In the genomic region with DNA sequence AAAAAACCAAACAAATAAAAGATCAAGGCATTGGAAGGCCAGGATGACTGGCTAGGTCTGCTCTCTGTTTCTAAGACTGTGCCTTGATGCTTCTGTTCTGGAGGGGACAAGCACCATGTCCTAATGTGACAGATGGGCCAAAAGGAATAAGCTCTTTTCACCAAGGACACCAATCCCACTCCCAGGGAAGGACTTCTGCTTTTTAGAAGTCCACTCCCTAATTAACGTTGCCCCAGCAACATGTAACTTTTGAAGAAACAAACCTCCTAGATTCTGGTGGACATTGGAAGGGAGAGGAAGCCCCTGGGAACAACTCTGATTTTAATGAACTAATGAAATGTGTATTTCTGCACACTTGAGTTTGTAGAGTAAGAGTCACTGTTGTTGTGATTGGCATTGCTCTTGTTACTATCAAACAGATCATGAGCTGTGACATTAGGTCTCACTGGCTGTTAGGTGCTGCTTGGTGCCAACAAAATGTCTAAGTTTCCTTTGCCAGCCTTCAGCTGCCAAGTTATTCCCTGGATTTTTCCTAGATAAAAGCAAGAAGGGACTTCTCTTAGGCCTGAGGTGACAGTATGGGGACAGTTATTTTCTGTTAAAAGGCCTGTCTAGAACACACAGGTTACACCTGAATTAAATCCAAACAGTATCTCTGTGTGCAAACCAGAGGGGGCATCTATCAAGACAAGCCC, we compare ENCODE assay signal across 11 mouse cellular contexts. TPM values are rescaled to one million over a fixed set of nuclear protein-coding genes. Genes with fewer than 3 reads are reported as not detected.
DNase-seq lines count a peak whose midpoint lies in the region; ATAC-seq lines count a peak whose summit lies in the region.
"Had no signal": no experiment of that assay in that cellular context is flagged by ENCODE, and none has a peak within 500 bp of the region (broad histone marks: within the 10 kb centered on the region; RNA-seq: fewer than 3 reads in every experiment).

No protein-coding gene starts in this region.

- intact Hi-C loops in heart, postnatal 25 days (cut with DNase I) = loop anchor here (10.0 kb wide), 1 partner anchor 98 kb away; a partner anchor contains a TSS

- H3K4me1 ChIP-seq in lung, embryonic 16.5 days (replicated peaks; ENCODE audit: control insufficient read depth, insufficient read depth, low read length) = peaks cover 15% of the 10 kb centered on the region
- H3K4me1 ChIP-seq in forebrain, embryonic 10.5 days = peaks cover 30% of the 10 kb centered on the region
- H3K4me1 ChIP-seq in limb, embryonic 15.5 days = peaks cover 36% of the 10 kb centered on the region
- H3K4me1 ChIP-seq: liver, embryonic 13.5 days had no signal

- DNase-seq in heart, adult 11 months = peak; percentile 76
- no peak for DNase-seq in heart, postnatal 25 days (ENCODE audit: low spot score)
- no peak for DNase-seq in lung, postnatal 10 days
- DNase-seq in forebrain, embryonic 10.5 days (ENCODE audit: extremely low spot score, low spot score) = no peak
- no peak for DNase-seq in right cerebral cortex, postnatal 36 days (ENCODE audit: low spot score in 2 of 2)
- no peak for DNase-seq in adrenal gland, postnatal 14 days
- DNase-seq: B cell, adult 2 months; liver, embryonic 13.5 days had no signal

- no peaks in the 10 kb centered on the region for H3K9me3 ChIP-seq in lung, embryonic 16.5 days (ENCODE audit: control insufficient read depth, low read length)
- H3K9me3 ChIP-seq in forebrain, embryonic 10.5 days = no peaks in the 10 kb centered on the region
- no peaks in the 10 kb centered on the region for H3K9me3 ChIP-seq in limb, embryonic 15.5 days
- H3K9me3 ChIP-seq: liver, embryonic 13.5 days had no signal

- peak; percentile 36 for ATAC-seq in lung, embryonic 16.5 days (ENCODE audit: low read depth)
- ATAC-seq in limb, embryonic 15.5 days (ENCODE audit: insufficient number of reproducible peaks, low FRiP score, low TSS enrichment, low read depth) = no peak

- no peaks in the 10 kb centered on the region for H3K27me3 ChIP-seq in lung, embryonic 16.5 days (ENCODE audit: control insufficient read depth, insufficient read depth, low read depth, low read length)
- no peaks in the 10 kb centered on the region; the same call in 1 of the 2 replicates for H3K27me3 ChIP-seq in forebrain, embryonic 10.5 days (ENCODE audit: poor library complexity, severe bottlenecking)
- no peaks in the 10 kb centered on the region for H3K27me3 ChIP-seq in limb, embryonic 15.5 days
- H3K27me3 ChIP-seq: liver, embryonic 13.5 days had no signal

- no peak overlapping the region for H3K4me2 ChIP-seq in lung, embryonic 16.5 days (ENCODE audit: low read depth, low read length)
- no peak overlapping the region for H3K4me2 ChIP-seq in limb, embryonic 15.5 days
- H3K4me2 ChIP-seq: liver, embryonic 13.5 days had no signal

- no peaks in the 10 kb centered on the region for H3K36me3 ChIP-seq in lung, embryonic 16.5 days (ENCODE audit: control insufficient read depth, insufficient read depth, low read length)
- H3K36me3 ChIP-seq in forebrain, embryonic 10.5 days (replicated peaks) = no peaks in the 10 kb centered on the region
- no peaks in the 10 kb centered on the region for H3K36me3 ChIP-seq in limb, embryonic 15.5 days
- H3K36me3 ChIP-seq: liver, embryonic 13.5 days had no signal

- H3K27ac ChIP-seq in lung, embryonic 16.5 days (ENCODE audit: low read length) = peak overlapping the region; percentile 35
- 0 out of 2 replicates have a peak overlapping the region, but pooled peaks have one; percentile 3 for H3K27ac ChIP-seq in forebrain, embryonic 10.5 days
- H3K27ac ChIP-seq in limb, embryonic 15.5 days = peak overlapping the region; percentile 92
- H3K27ac ChIP-seq: liver, embryonic 13.5 days had no signal

- WGBS in lung, embryonic 16.5 days = 68% methylated on average over 1 of the region's 1 CpGs
- WGBS in forebrain, embryonic 10.5 days = 89% methylated on average over 1 of the region's 1 CpGs
- WGBS in limb, embryonic 15.5 days = 57% methylated on average over 1 of the region's 1 CpGs

- H3K9ac ChIP-seq in lung, embryonic 16.5 days (ENCODE audit: low read length) = no peak overlapping the region
- H3K9ac ChIP-seq in limb, embryonic 15.5 days = no peak overlapping the region
- H3K9ac ChIP-seq: liver, embryonic 13.5 days had no signal

- no peak overlapping the region for H3K4me3 ChIP-seq in lung, embryonic 16.5 days (ENCODE audit: low read length)
- H3K4me3 ChIP-seq in forebrain, embryonic 10.5 days = no peak overlapping the region
- H3K4me3 ChIP-seq in limb, embryonic 15.5 days = no peak overlapping the region
- H3K4me3 ChIP-seq: liver, embryonic 13.5 days had no signal

RNA-seq across cellular contexts. Expression of a gene that starts 4.9 kb away (rescaled TPM):
- not detected for total RNA-seq in heart, postnatal 25 days (2021)
- not detected in 2 replicates for polyA plus RNA-seq in lung, embryonic 16.5 days (2015; fragmentation: Nextera tagmentation; extraction: Ambion mirVana)
- polyA plus RNA-seq in forebrain, embryonic 10.5 days (2016; fragmentation: Nextera tagmentation; extraction: Ambion mirVana) = not detected in 2 replicates
- polyA plus RNA-seq in limb, embryonic 15.5 days (2015; fragmentation: Nextera tagmentation; extraction: Ambion mirVana) = not detected in 2 replicates
- total RNA-seq in adrenal gland, postnatal 14 days (2021) = not detected in 2 replicates
- total RNA-seq: layer of hippocampus, postnatal 14 days had no signal
- polyA plus RNA-seq: liver, embryonic 13.5 days had no signal

RNA-seq across cellular contexts. Expression of a gene that starts 35.4 kb away (rescaled TPM):
- total RNA-seq in heart, postnatal 25 days (2021) = not detected
- polyA plus RNA-seq in lung, embryonic 16.5 days (2015; fragmentation: Nextera tagmentation; extraction: Ambion mirVana) = 0.67 and 0.77 TPM in 2 replicates
- polyA plus RNA-seq in forebrain, embryonic 10.5 days (2016; fragmentation: Nextera tagmentation; extraction: Ambion mirVana) = 7.8 and 7.9 TPM in 2 replicates
- polyA plus RNA-seq in limb, embryonic 15.5 days (2015; fragmentation: Nextera tagmentation; extraction: Ambion mirVana) = 2.1 and 2.4 TPM in 2 replicates
- total RNA-seq in adrenal gland, postnatal 14 days (2021) = 0.67 and 0.68 TPM in 2 replicates

RNA-seq across cellular contexts. Expression of a gene that starts 35.4 kb away (rescaled TPM):
- 1 to 10 TPM; 6.6 to 7.5 TPM for total RNA-seq in heart, postnatal 25 days (2021)
- polyA plus RNA-seq in lung, embryonic 16.5 days (2015; fragmentation: Nextera tagmentation; extraction: Ambion mirVana) = 13.9 and 14.1 TPM in 2 replicates
- polyA plus RNA-seq in forebrain, embryonic 10.5 days (2016; fragmentation: Nextera tagmentation; extraction: Ambion mirVana) = 20.4 and 22.9 TPM in 2 replicates
- 17.2 and 19.2 TPM in 2 replicates for polyA plus RNA-seq in limb, embryonic 15.5 days (2015; fragmentation: Nextera tagmentation; extraction: Ambion mirVana)
- 14.1 and 16.3 TPM in 2 replicates for total RNA-seq in adrenal gland, postnatal 14 days (2021)

RNA-seq across cellular contexts. Expression of a gene that starts 47.1 kb away (rescaled TPM):
- not detected for total RNA-seq in heart, postnatal 25 days (2021)
- polyA plus RNA-seq in lung, embryonic 16.5 days (2015; fragmentation: Nextera tagmentation; extraction: Ambion mirVana) = 0.30 and 0.72 TPM in 2 replicates
- 2.0 and 2.5 TPM in 2 replicates for polyA plus RNA-seq in forebrain, embryonic 10.5 days (2016; fragmentation: Nextera tagmentation; extraction: Ambion mirVana)
- polyA plus RNA-seq in limb, embryonic 15.5 days (2015; fragmentation: Nextera tagmentation; extraction: Ambion mirVana) = 0.31 and 0.83 TPM in 2 replicates
- total RNA-seq in adrenal gland, postnatal 14 days (2021) = 0.26 TPM in 1 of 2 replicates, not detected in the other

RNA-seq across cellular contexts. Expression of a gene that starts 47.2 kb away (rescaled TPM):
- 1 to 10 TPM; 2.2 to 2.6 TPM for total RNA-seq in heart, postnatal 25 days (2021)
- polyA plus RNA-seq in lung, embryonic 16.5 days (2015; fragmentation: Nextera tagmentation; extraction: Ambion mirVana) = 24.1 and 25.1 TPM in 2 replicates
- polyA plus RNA-seq in forebrain, embryonic 10.5 days (2016; fragmentation: Nextera tagmentation; extraction: Ambion mirVana) = 28.0 and 28.6 TPM in 2 replicates
- polyA plus RNA-seq in limb, embryonic 15.5 days (2015; fragmentation: Nextera tagmentation; extraction: Ambion mirVana) = 14.2 and 14.4 TPM in 2 replicates
- 4.2 and 5.4 TPM in 2 replicates for total RNA-seq in adrenal gland, postnatal 14 days (2021)

Comparison
In these comparisons a context has a peak if more than half of its experiments do, and no peak if none do; other contexts are left out.
1. H3K27ac ChIP-seq: peak in every context shown above with its lines; median percentile 92 in limb, embryonic 15.5 days; 35 in lung, embryonic 16.5 days; 3 in forebrain, embryonic 10.5 days.